Mouse (Mus musculus): ENCODE measurements around the gene Pard3b. TPM values are rescaled to one million over a fixed set of nuclear protein-coding genes. Genes with fewer than 3 reads are reported as not detected.
A peak's percentile ranks its signal among the peaks of the same experiment; 100 is the strongest.

The Pard3b gene
- polyA plus RNA-seq, 1 experiment: 3.4 TPM

- peak; percentile 2 for DNase-seq
- no peaks in the 10 kb centered on the region for H3K4me1 ChIP-seq (ENCODE audit: control insufficient read depth, insufficient read depth, low read length)
- H3K36me3 ChIP-seq (ENCODE audit: control insufficient read depth, insufficient read depth, low read length): no peaks in the 10 kb centered on the region
- no peak overlapping the region for H3K27ac ChIP-seq (ENCODE audit: insufficient read depth, low read depth, low read length)
- TF ChIP-seq CTCF (conservative IDR thresholded peaks at IDR 0.05; ENCODE audit: insufficient read depth, insufficient read length, low read depth, low read length) (no peak), POLR2A (IDR thresholded peaks at IDR 0.05; ENCODE audit: low read depth, low read length) (no peak)
- WGBS: 59% methylated on average over 3 of the region's 3 CpGs
- no peak overlapping the region for H3K4me3 ChIP-seq (ENCODE audit: insufficient read depth, low read depth, low read length)
- no peaks in the 10 kb centered on the region for H3K27me3 ChIP-seq (replicated peaks; ENCODE audit: control insufficient read depth, insufficient read depth, low read length)
Observed at GRCm38 (mm10) chr1:62276466-62276865, 637.8 kb downstream of the Pard3b start.

GRCm38 (mm10) chr1:62278586-62278985 is 640.0 kb downstream of the Pard3b start:
- H3K27ac ChIP-seq (ENCODE audit: insufficient read depth, low read depth, low read length): no peak overlapping the region
- TF ChIP-seq CTCF (conservative IDR thresholded peaks at IDR 0.05; ENCODE audit: insufficient read depth, insufficient read length, low read depth, low read length): no peak
- no peak for TF ChIP-seq POLR2A (IDR thresholded peaks at IDR 0.05; ENCODE audit: low read depth, low read length)
- 65% methylated on average over 1 of the region's 1 CpGs for WGBS
- H3K27me3 ChIP-seq (replicated peaks; ENCODE audit: control insufficient read depth, insufficient read depth, low read length): no peaks in the 10 kb centered on the region
- H3K36me3 ChIP-seq (ENCODE audit: control insufficient read depth, insufficient read depth, low read length): no peaks in the 10 kb centered on the region
- H3K4me1 ChIP-seq (ENCODE audit: control insufficient read depth, insufficient read depth, low read length): no peaks in the 10 kb centered on the region
- no peak overlapping the region for H3K4me3 ChIP-seq (ENCODE audit: insufficient read depth, low read depth, low read length)
- no peak for DNase-seq

GRCm38 (mm10) chr1:62280586-62280985 is 642.0 kb downstream of the Pard3b start:
- no peak overlapping the region for H3K27ac ChIP-seq (ENCODE audit: insufficient read depth, low read depth, low read length)
- no peak for DNase-seq
- TF ChIP-seq CTCF (conservative IDR thresholded peaks at IDR 0.05; ENCODE audit: insufficient read depth, insufficient read length, low read depth, low read length): no peak
- TF ChIP-seq POLR2A (IDR thresholded peaks at IDR 0.05; ENCODE audit: low read depth, low read length): no peak
- H3K4me1 ChIP-seq (ENCODE audit: control insufficient read depth, insufficient read depth, low read length): no peaks in the 10 kb centered on the region
- no peaks in the 10 kb centered on the region for H3K27me3 ChIP-seq (replicated peaks; ENCODE audit: control insufficient read depth, insufficient read depth, low read length)
- H3K4me3 ChIP-seq (ENCODE audit: insufficient read depth, low read depth, low read length): no peak overlapping the region
- no peaks in the 10 kb centered on the region for H3K36me3 ChIP-seq (ENCODE audit: control insufficient read depth, insufficient read depth, low read length)

GRCm38 (mm10) chr1:62282835-62283234 is 644.2 kb downstream of the Pard3b start:
- Histone ChIP-seq H3K27me3 (replicated peaks; ENCODE audit: control insufficient read depth, insufficient read depth, low read length) (no peaks in the 10 kb centered on the region), H3K27ac (ENCODE audit: insufficient read depth, low read depth, low read length) (no peak overlapping the region), H3K36me3 (ENCODE audit: control insufficient read depth, insufficient read depth, low read length) (no peaks in the 10 kb centered on the region), H3K4me3 (ENCODE audit: insufficient read depth, low read depth, low read length) (no peak overlapping the region), H3K4me1 (ENCODE audit: control insufficient read depth, insufficient read depth, low read length) (no peaks in the 10 kb centered on the region)
- no peak for DNase-seq
- WGBS: 71% methylated on average over 6 of the region's 6 CpGs
- TF ChIP-seq POLR2A (IDR thresholded peaks at IDR 0.05; ENCODE audit: low read depth, low read length) (no peak), CTCF (conservative IDR thresholded peaks at IDR 0.05; ENCODE audit: insufficient read depth, insufficient read length, low read depth, low read length) (no peak)

- Histone ChIP-seq H3K27ac (ENCODE audit: insufficient read depth, low read depth, low read length) (no peak overlapping the region), H3K4me3 (ENCODE audit: insufficient read depth, low read depth, low read length) (no peak overlapping the region), H3K36me3 (ENCODE audit: control insufficient read depth, insufficient read depth, low read length) (no peaks in the 10 kb centered on the region), H3K4me1 (ENCODE audit: control insufficient read depth, insufficient read depth, low read length) (no peaks in the 10 kb centered on the region), H3K27me3 (replicated peaks; ENCODE audit: control insufficient read depth, insufficient read depth, low read length) (no peaks in the 10 kb centered on the region)
- 97% methylated on average over 2 of the region's 2 CpGs for WGBS
- DNase-seq: no peak
- no peak for TF ChIP-seq CTCF (conservative IDR thresholded peaks at IDR 0.05; ENCODE audit: insufficient read depth, insufficient read length, low read depth, low read length)
- TF ChIP-seq POLR2A (IDR thresholded peaks at IDR 0.05; ENCODE audit: low read depth, low read length): no peak
Observed at GRCm38 (mm10) chr1:62283624-62284023, 645.0 kb downstream of the Pard3b start.

- TF ChIP-seq POLR2A (IDR thresholded peaks at IDR 0.05; ENCODE audit: low read depth, low read length): no peak
- TF ChIP-seq CTCF (conservative IDR thresholded peaks at IDR 0.05; ENCODE audit: insufficient read depth, insufficient read length, low read depth, low read length): no peak
- Histone ChIP-seq H3K4me1 (ENCODE audit: control insufficient read depth, insufficient read depth, low read length) (no peaks in the 10 kb centered on the region), H3K4me3 (ENCODE audit: insufficient read depth, low read depth, low read length) (no peak overlapping the region), H3K36me3 (ENCODE audit: control insufficient read depth, insufficient read depth, low read length) (no peaks in the 10 kb centered on the region), H3K27ac (ENCODE audit: insufficient read depth, low read depth, low read length) (peak overlapping the region; percentile 82), H3K27me3 (replicated peaks; ENCODE audit: control insufficient read depth, insufficient read depth, low read length) (no peaks in the 10 kb centered on the region)
- peak; percentile 71 for DNase-seq
- 40% methylated on average over 6 of the region's 6 CpGs for WGBS
Observed at GRCm38 (mm10) chr1:62309376-62309775, 670.8 kb downstream of the Pard3b start.

- no peaks in the 10 kb centered on the region for H3K4me1 ChIP-seq (ENCODE audit: control insufficient read depth, insufficient read depth, low read length)
- WGBS: 83% methylated on average over 5 of the region's 5 CpGs
- no peak for TF ChIP-seq CTCF (conservative IDR thresholded peaks at IDR 0.05; ENCODE audit: insufficient read depth, insufficient read length, low read depth, low read length)
- TF ChIP-seq POLR2A (IDR thresholded peaks at IDR 0.05; ENCODE audit: low read depth, low read length): no peak
- H3K36me3 ChIP-seq (ENCODE audit: control insufficient read depth, insufficient read depth, low read length): no peaks in the 10 kb centered on the region
- H3K4me3 ChIP-seq (ENCODE audit: insufficient read depth, low read depth, low read length): no peak overlapping the region
- DNase-seq: no peak
- H3K27me3 ChIP-seq (replicated peaks; ENCODE audit: control insufficient read depth, insufficient read depth, low read length): no peaks in the 10 kb centered on the region
- H3K27ac ChIP-seq (ENCODE audit: insufficient read depth, low read depth, low read length): no peak overlapping the region
Observed at GRCm38 (mm10) chr1:62325237-62325636, 686.6 kb downstream of the Pard3b start.

GRCm38 (mm10) chr1:62327743-62328142 is 689.1 kb downstream of the Pard3b start:
- H3K4me1 ChIP-seq (ENCODE audit: control insufficient read depth, insufficient read depth, low read length): no peaks in the 10 kb centered on the region
- DNase-seq: no peak
- TF ChIP-seq POLR2A (IDR thresholded peaks at IDR 0.05; ENCODE audit: low read depth, low read length) (no peak), CTCF (conservative IDR thresholded peaks at IDR 0.05; ENCODE audit: insufficient read depth, insufficient read length, low read depth, low read length) (no peak)
- H3K27ac ChIP-seq (ENCODE audit: insufficient read depth, low read depth, low read length): no peak overlapping the region
- H3K27me3 ChIP-seq (replicated peaks; ENCODE audit: control insufficient read depth, insufficient read depth, low read length): no peaks in the 10 kb centered on the region
- H3K4me3 ChIP-seq (ENCODE audit: insufficient read depth, low read depth, low read length): no peak overlapping the region
- WGBS: 91% methylated on average over 5 of the region's 5 CpGs
- no peaks in the 10 kb centered on the region for H3K36me3 ChIP-seq (ENCODE audit: control insufficient read depth, insufficient read depth, low read length)

Data from kidney, adult 2 months (tissue).